Mouse (Mus musculus): ENCODE data around the gene Dag1.
"Not testable (repeated sequence)": the region's sequence is repeated elsewhere in the genome, so short reads cannot be mapped to it uniquely, and the experiment has no call there.

The Dag1 gene

DNA sequence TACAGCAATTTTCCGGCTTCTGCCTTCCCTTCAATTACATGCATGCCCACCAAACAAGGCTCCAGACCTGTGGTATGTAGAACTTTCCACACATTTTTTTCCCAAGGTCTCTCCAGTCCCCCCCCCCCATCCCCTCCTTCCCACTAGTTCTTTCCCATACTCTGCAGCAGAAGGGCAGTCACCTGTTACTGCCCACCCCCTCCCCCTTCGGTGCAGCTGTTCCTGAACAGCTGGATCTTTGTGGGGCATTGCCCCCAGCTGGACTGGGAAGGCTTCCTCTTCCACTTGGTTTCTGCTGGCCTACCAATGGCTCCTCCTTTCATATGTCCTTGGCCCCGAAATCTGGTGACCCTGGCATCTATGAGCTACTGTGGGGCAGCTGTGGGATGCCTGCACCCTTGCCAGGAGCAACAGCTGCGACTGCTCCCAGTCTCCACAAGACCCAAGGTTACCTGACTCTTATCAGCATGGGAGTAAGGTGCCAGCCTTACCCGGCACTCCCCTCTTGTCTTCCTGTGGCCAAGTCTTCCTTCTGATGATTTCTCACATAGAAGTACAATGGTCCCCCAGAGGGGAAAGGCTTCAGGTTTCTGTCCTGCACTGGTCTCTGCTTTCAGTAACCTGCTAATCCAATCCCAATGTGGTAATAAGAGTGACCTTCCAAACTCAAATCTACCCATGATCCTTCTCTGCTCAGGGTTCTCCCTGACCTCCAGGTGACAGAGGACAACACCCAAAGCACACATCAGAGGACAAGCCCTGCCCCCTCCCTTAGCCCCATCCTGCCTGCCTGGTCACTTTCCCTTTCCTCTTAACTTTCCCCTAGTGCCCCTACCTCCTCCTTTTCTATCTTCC lies 10.9 kb upstream of the Dag1 start:
- no peak for DNase-seq (ENCODE audit: low read depth, low spot score)

DNA sequence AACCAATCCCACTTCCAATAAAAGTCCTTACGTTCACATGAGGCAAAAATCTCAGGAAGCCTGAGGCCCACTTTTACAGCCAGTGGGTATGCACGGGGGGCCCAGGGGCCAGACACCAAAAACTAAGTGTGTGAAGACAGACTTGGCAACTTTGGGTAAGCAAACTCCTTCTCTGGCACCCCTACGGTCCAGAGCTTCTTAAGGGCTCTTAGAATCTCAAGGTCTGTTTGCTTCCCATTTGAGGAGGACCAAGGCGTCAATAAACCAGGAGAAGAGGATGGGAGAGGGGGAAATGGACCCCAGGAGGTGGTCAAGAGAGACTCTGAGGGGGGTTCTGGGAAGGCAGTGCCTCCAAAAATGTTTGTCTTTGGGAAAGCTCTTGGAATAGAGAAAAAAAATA lies 9.7 kb upstream of the Dag1 start:
- no peak for DNase-seq (ENCODE audit: low read depth, low spot score)

DNA sequence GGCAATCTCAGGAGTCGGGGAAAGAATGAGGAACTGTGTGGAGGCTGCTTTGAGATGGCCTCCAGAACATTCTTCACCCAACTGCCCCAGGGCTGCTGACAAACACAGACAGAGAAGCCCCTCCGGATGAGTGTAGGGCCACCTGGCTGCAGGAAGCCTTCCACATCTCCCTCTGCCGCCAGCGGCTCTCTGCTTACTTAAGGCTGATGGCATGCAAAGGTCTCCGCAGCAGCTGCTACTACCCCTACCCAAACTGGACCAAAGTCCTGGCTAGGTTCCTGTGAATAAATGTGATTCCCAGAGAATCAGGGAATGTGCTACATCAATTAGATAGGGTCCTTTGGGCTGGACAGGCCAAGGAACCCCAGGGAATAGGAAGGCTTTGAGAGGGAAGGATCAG lies 8.9 kb upstream of the Dag1 start:
- DNase-seq (ENCODE audit: low read depth, low spot score): no peak

DNA sequence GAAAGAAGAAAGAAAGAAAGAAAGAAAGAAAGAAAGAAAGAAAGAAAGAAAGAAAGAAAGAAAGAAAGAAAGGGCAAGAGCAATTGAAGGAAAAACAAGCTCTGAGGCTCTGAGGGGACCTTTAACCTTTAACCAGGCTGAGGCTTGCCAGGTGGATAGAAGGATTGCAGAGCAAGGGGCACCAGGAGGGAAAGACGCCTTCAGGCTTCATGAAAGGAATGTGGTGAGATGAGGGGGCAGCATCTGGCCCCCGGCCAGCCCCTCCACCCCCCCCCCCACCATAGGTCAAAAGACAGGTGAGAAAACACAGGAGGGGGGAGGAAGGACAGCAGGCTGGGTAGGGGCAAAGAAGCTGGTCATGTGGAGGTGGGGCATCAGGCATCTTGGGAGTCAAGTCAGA lies 8.2 kb upstream of the Dag1 start:
- no peak for DNase-seq (ENCODE audit: low read depth, low spot score)

DNA sequence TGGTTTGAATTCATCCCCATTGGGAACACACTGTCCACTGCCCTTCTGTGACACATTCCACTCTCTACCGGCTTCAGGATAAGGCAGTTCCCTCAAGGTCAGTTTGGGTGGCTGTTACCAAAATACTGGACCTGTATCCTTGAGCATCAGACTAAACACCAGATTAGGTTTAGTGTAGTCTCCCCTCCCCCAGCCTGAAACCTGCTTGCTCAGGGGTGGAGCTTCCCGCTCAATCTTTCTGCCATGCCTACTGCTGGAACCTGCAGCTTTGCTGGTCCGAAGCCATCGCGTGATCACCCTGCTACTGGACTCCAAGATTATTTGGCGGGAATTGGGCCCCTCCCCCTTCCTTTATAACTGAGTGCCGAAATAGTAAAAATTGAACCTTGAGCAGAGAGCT lies 4.9 kb upstream of the Dag1 start:
- not testable (repeated sequence) for DNase-seq (ENCODE audit: low read depth, low spot score)

DNA sequence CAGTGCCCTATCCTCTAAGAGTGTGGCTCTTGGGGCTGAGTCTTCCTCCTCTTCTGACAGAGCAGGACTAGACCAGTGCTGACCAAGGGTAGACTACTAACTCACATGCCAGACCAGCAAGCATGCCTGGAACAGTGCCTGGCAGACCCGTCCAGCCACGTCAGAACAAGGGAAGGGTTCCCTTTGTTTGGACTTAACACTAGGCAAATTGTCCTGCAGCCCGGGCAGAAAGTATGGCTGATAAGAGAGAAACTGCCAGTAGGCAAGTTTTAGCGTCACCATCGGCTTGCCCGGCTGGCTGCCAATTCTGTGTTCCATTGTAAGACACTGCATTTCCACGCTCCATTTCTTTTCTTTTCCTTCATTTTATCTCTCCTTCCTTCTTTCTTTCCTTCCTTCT lies 3.9 kb upstream of the Dag1 start:
- DNase-seq (ENCODE audit: low read depth, low spot score): no peak

DNA sequence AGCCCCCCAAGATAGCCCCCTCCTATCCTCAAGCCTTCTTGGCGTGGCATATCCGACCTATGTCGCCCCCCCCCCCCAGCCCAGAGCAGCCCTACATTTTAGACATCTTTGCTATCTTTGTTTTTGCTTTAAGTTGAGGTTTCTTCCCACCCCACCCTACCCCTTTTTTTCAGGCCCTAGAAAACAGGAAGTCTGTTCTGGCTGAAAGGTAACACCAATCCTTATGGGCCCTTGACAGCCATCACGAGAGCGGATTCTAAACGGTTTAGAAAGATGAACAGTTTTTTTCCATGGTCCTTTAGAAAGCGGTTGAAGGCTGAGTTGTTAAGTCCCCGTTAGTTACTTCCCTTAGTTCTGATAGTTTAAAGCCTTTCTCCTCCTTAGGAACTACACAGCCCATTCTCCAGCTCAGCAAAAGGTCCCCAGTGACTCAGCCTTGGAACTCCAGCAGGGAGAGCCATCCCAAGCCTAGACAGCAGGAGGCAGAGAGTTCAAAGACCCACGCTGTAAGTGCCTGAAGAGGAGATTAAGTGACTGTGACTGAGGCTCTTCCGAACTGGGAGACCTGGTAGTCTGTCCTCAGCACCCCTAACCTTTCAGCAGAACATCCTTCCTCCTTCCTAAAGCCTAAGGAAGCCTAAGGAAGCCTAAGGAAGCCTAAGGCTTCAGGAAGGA lies 2.6 kb upstream of the Dag1 start:
- no peak for DNase-seq (ENCODE audit: low read depth, low spot score)

DNA sequence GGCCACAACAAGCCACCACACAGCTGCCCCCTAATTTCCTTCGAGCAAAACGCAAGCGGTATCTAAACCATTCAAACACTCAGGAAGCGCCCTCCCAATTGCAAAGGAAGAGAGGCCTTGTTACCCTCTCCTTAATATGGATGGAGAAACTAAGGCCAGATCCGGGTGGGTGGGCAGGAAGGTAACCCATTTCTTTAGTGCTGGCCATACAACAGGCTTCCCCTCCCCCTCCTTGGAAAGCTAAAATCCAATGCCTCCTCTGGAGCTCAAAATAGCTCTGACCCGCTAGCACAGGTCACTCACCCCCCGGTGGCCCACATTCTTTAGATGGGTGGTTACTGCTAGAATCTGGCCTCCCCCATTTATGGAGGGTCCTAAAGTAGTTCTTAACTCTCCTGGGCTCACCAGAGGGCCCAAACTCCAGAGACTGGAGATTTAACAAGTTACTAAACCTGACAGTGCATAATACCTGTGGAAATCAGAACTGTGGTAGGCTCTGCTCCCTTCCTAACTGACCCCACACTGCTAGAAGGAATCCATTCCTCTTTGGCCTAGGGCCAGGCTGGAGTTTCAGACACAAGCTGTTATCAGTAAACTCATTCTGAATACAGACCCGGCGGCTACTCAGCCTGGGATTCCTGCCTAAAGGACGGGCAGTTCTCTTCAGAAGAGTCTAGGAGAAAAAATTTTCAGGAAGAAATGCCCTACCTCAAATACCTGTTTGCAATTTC lies 598 bp upstream of the Dag1 start:
- DNase-seq (ENCODE audit: low read depth, low spot score): no peak

DNA sequence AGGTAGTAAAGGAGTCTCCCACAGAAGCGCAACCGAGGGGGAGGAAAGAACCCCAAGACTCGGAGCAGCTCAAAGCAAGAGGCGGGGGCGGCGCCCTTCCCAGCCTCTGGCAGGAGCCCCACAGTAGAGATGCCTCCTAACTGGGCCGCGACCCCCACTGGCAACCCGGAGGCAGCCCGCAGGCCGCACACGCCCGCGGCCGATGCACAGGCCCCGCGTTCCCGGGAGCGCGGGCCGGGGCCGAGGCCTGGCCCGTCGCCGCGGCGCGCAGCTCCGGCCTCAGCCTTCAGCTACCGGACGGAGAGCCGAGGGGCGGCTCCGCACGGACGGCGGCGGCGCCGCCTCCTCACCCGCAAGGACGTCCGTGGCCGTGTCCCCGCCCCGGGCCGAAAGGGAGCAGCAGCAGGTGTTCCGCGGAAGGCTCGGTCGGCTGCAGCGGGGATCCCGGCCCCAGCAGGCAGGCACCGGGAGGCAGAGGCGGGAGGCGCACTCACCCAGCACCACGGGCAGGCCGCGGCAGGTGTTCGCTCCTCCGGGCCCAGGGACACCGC lies 552 bp downstream of the Dag1 start:
- no peak for DNase-seq (ENCODE audit: low read depth, low spot score)

DNA sequence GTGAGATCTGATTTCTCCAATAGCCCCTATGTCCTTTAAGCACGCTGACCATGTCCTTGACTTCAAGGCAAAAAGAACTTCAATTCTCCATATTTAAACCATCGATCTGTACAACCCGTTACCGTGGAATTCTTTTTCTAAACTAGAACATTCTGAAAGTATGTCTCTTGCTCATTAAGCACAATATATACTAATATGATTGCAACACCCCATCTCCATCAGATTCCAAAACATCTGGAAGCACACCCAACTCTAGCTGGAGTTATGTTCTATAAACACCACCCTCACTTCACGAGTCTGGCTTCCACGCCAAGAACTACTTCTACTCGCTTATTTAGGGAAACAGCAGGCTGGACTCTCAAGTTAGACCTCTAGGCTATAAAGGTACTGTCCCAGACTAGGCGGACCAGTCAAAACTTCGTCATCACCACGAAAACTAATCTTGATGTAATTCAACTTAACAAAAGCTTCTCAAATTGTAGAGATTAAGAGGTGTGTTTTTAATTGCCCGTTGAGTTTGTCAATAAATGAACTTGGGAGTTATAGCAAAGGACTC lies 1.2 kb downstream of the Dag1 start:
- DNase-seq (ENCODE audit: low read depth, low spot score): no peak

DNA sequence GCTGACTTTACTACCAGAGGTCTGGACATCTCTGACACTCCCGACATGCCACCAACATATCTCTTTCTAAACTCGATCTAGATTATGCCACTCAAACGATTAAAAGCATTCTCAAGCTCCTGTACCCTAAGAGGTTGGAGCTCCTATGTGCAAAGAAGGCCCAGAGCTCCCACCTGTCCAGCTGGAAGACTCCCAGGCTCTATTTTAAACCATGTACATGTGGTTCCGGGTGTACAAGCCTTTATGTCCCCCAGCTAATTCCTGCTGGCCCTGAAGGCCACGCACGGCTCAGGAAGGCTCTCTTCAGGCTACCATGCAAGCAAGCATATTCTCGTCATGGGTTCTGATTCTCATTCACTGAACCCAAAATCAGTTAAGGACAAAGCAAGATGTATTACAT lies 1.9 kb downstream of the Dag1 start:
- no peak for DNase-seq (ENCODE audit: low read depth, low spot score)

DNA sequence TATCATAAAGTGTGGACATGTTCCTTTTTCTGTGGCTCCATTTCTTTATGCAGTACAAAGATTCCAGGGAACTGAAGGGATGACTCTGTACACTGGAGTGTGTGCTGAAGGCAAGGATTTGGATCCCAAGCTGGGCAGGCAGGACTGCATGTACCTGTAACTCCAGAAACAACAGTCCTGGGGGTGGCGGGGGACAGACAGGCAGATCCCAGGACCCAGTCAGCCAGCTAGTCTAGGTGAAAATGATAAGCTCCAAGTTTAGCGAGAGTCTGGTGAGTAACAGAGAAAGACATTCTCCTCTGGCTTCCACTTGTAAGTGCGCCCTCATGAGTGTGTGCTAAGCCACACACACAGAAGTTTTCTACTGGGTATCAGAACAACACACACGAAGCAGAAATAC lies 3.2 kb downstream of the Dag1 start:
- no peak for DNase-seq (ENCODE audit: low read depth, low spot score)

DNA sequence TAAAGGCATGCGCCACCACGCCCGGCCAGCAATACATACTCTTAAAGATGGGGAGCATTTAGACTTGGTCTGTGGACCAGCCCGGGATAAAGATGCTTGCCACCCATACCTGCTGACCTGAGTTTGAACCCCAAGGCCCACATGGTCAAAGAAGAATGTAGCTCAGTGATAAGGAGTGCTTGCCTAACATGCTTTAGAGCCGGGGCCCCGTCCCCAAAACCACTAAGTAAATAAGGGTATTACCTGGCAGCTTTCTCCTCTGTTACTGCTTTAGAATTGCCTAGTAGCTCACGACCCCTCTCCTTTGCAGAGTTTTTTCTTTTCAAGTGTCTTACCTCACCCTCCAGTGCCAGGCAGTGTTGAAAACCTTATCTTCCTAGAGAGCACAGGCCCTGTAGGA lies 11.0 kb downstream of the Dag1 start:
- DNase-seq (ENCODE audit: low read depth, low spot score): no peak

DNA sequence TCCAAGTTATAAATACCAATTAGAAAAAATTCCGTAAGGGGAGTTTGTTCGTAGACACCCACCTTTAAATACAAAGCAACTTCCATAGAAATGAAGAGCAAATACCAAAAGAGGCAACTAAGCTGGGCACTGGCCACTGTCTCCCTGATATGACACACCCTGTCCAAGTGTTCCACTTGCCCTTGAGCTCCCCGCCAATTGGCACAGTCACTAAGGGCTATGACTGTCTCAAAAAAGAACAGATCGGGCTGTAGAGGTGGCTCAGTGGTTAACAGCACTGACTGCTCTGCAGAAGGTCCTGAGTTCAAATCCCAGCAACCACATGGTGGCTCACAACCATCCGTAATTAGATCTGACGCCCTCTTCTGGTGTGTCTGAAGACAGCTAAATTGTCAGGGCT lies 11.9 kb downstream of the Dag1 start:
- DNase-seq (ENCODE audit: low read depth, low spot score): no peak

DNA sequence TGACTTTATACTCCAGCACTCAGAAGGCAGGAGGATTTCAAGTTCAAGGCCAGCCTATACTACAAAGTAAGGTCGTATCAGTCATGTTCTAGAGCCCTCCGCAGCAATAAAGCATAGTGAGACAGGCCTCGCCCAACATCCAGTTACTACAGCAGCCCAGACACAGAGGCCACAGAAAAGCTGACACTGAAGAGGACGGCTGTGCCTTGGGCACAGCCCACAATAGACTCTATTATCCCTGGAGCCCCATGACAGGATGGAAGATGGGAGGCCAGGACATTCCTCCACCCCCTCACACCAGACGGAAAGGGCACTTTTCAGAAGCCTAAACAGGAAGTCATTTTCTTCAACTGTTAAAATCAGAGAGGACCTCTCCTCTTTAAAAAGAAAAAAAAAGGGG lies 14.8 kb downstream of the Dag1 start:
- no peak for DNase-seq (ENCODE audit: low read depth, low spot score)

DNA sequence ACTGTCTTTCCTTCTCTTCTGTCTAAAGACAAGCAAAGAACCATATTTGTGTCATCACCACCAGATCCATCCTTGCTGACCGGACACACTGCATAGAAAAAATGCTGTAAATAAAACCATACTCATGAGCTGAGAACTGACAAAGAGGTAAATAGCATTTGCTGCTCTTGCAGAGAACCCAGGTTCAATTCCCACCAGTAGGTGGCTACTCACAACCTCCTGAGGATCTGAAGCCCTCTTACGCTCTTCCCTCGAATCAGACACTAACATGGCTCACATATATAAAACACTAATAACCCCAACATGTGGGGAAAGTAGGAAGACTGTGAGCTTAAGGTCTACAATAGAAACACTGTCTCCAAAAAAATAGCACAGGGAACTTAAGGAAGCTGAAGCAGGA lies 18.8 kb downstream of the Dag1 start:
- no peak for DNase-seq (ENCODE audit: low read depth, low spot score)

DNA sequence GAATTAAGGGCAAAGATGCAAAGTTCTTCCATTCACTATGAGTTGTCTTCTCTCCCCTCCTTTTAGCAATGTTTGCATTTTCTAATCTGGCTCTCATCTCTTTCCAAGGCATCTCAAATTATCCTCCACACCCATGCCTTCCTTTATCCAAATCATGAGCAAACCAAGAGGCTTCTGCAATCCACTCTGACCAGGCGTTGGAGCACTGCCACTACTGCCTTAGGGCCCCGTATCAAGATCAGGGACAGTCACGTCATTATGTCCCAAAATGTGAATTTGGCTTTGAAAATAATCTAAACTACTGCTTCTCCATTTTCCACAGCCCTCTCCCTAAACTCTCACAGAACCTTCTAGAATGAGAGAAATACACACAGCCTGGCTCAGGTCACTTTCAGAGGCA lies 19.2 kb downstream of the Dag1 start:
- no peak for DNase-seq (ENCODE audit: low read depth, low spot score)

DNA sequence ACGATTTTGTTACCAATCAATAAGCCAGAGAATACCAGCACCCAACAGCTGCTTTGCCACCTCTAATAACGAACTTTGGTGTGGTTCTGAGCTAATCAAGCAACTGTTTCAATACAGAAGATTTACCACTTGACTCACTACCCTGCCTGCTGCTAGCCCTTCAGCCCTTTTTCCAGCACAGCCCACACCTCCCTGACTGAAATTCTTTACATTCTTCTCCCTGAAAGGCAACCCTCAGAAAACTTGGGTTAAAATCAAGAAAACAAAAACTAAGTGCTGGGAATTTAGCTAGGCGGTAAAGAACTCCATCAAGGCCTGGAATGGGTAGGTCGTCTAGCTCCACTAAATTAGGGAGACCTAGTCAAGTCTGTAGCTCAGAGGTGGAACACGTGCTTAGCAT lies 23.8 kb downstream of the Dag1 start:
- DNase-seq (ENCODE audit: low read depth, low spot score): no peak

DNA sequence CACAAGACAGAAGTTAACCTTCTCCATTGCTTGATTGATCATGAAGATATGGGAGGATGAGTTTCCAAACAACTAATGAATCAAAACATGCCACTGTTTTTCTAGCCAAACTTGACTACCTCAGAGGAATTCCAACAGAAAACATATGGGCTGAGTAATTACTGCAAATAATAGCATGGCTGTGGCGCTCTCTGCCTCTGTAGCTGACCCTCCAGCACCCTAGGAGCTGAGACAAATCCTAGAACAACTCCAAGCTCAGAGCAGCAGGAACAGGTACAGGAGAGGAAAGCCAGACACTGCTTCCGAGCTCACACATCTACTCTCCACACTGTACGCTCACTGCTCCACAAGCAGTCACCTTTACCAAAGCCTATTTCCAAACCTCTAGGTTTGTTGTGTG lies 24.9 kb downstream of the Dag1 start:
- no peak for DNase-seq (ENCODE audit: low read depth, low spot score)

DNA sequence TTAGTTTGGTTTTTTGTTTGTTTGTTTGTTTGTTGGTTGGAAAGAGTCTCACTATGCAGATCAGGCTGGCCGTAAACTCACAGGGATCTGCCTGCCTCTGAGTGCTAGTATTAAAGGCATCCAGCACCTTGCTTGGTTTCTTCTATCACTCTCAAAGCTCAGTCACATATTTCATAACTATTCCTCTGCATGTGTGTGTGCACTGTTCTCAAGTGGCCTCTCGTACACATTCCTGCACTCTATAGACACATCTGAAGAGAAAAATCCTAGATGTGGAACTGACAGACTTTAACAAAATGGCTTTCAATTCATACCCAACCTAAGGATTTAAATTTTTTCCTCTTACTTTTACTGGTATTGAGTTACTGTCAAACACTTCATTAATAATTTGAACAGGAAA lies 25.4 kb downstream of the Dag1 start:
- no peak for DNase-seq (ENCODE audit: low read depth, low spot score)

DNA sequence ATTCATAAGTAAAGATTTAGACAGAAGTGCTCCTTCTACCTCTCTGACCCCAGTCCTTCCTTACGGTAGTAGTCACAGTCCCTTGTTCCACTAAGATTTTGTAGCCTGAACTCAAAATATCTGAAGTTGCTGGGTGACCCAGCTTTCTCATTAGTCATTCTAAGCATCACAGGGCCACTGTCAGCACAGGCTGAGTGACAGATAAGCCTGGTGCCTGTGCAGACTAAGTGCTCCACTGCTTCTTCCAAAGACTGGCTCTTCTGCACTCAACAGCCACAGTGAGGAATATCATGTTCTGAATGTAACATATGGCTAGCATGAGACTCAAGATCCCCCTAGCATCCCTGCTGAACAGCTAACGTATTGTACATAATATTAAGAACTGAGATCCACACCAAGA lies 29.1 kb downstream of the Dag1 start:
- no peak for DNase-seq (ENCODE audit: low read depth, low spot score)

DNA sequence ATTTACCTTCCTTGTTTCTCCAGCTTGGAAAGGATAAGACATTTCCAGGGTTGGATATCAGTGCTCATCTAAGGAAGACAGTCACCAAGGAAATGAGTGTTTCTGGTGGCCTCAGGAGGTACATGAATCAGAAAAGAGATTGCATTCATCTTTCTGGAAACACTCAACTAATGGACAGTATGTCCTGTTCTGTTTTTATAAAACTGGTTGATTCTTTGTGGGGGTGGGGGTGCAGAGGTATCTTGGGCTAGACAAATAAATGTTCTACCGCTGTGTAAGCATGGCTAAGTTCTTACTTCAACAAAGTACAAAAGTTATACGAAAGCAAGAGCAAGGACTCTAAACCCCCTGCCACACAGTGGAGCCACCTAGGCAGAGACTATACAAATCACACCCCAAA lies 30.9 kb downstream of the Dag1 start:
- DNase-seq (ENCODE audit: low read depth, low spot score): no peak

Measured in c-Kit-negative CD71-positive TER-119-positive erythroid progenitor cells, embryonic 14.5 days (primary cell).